Mouse (Mus musculus): ENCODE measurements around the gene Slc11a2. TPM values are rescaled to one million over a fixed set of nuclear protein-coding genes. Genes with fewer than 3 reads are reported as not detected.

The Slc11a2 gene
- total RNA-seq, 2 experiments from 2014 or later = 38.4 to 52.0 TPM

- intact Hi-C loops (cut with DNase I) = loop anchor here (5.0 to 10.0 kb wide), 2 partner anchors 36 to 133 kb away; partner anchors contain the start of gene Gm5475
- peak; percentile 71 for DNase-seq
- TF ChIP-seq CTCF (IDR thresholded peaks at IDR 0.05) = peak; percentile 68
- no peak overlapping the region for H3K27ac ChIP-seq
- no peak overlapping the region for H3K4me3 ChIP-seq
Measured at GRCm38 (mm10) chr15:100458055-100458454, 33.2 kb upstream of the Slc11a2 start.

- peak; percentile 78 for DNase-seq
- peak; percentile 98 for TF ChIP-seq CTCF (IDR thresholded peaks at IDR 0.05)
- Histone ChIP-seq H3K4me3 (peak overlapping the region; percentile 46), H3K27ac (peak overlapping the region; percentile 38; the same call in 1 of the 2 replicates)
- intact Hi-C loops (cut with DNase I) = loop anchor here (5.0 to 10.0 kb wide), 2 partner anchors 35 to 133 kb away; partner anchors contain the start of gene Gm5475
Measured at GRCm38 (mm10) chr15:100457340-100457739, 32.5 kb upstream of the Slc11a2 start.

- no peak for TF ChIP-seq CTCF (IDR thresholded peaks at IDR 0.05)
- peak; percentile 62 for DNase-seq
- H3K4me3 ChIP-seq = no peak overlapping the region
- peak overlapping the region; percentile 38; the same call in 1 of the 2 replicates for H3K27ac ChIP-seq
- intact Hi-C loops (cut with DNase I) = loop anchor here (5.0 to 10.0 kb wide), 2 partner anchors 34 to 132 kb away; partner anchors contain the start of gene Gm5475
Measured at GRCm38 (mm10) chr15:100456356-100456991, 31.6 kb upstream of the Slc11a2 start.

- H3K4me3 ChIP-seq = no peak overlapping the region
- intact Hi-C loops (cut with DNase I) = loop anchor here (10.0 kb wide), 1 partner anchor 128 kb away; no protein-coding TSS in a partner anchor
- H3K27ac ChIP-seq = no peak overlapping the region
- TF ChIP-seq CTCF (IDR thresholded peaks at IDR 0.05) = no peak
- no peak for DNase-seq
Measured at GRCm38 (mm10) chr15:100452486-100452885, 27.6 kb upstream of the Slc11a2 start.

GRCm38 (mm10) chr15:100451245-100451644, 26.4 kb upstream of the Slc11a2 start:
- peak overlapping the region; percentile 81 for H3K27ac ChIP-seq
- H3K4me3 ChIP-seq = peak overlapping the region; percentile 3; the same call in 1 of the 2 replicates
- no peak for TF ChIP-seq CTCF (IDR thresholded peaks at IDR 0.05)
- intact Hi-C loops (cut with DNase I) = loop anchor here (10.0 kb wide), 1 partner anchor 126 kb away; no protein-coding TSS in a partner anchor
- peak; percentile 87 for DNase-seq

GRCm38 (mm10) chr15:100449495-100449894, 24.6 kb upstream of the Slc11a2 start:
- Histone ChIP-seq H3K4me3 (no peak overlapping the region), H3K27ac (no peak overlapping the region)
- no peak for DNase-seq
- no peak for TF ChIP-seq CTCF (IDR thresholded peaks at IDR 0.05)
- intact Hi-C loops (cut with DNase I) = no loop called here

- DNase-seq = no peak
- H3K4me3 ChIP-seq = no peak overlapping the region
- H3K27ac ChIP-seq = no peak overlapping the region
- TF ChIP-seq CTCF (IDR thresholded peaks at IDR 0.05) = no peak
- intact Hi-C loops (cut with DNase I) = no loop called here
Measured at GRCm38 (mm10) chr15:100448572-100448971, 23.7 kb upstream of the Slc11a2 start.

GRCm38 (mm10) chr15:100446887-100447286, 22.0 kb upstream of the Slc11a2 start:
- intact Hi-C loops (cut with DNase I) = loop anchor here (1.0 kb wide), 1 partner anchor 40 kb away; no protein-coding TSS in a partner anchor
- Histone ChIP-seq H3K4me3 (no peak overlapping the region), H3K27ac (no peak overlapping the region)
- DNase-seq = no peak
- TF ChIP-seq CTCF (IDR thresholded peaks at IDR 0.05) = no peak

- no peak for TF ChIP-seq CTCF (IDR thresholded peaks at IDR 0.05)
- intact Hi-C loops (cut with DNase I) = no loop called here
- Histone ChIP-seq H3K4me3 (peak overlapping the region; percentile 70), H3K27ac (peak overlapping the region; percentile 88)
- DNase-seq = peak; percentile 89
Measured at GRCm38 (mm10) chr15:100443126-100443922, 18.5 kb upstream of the Slc11a2 start.

GRCm38 (mm10) chr15:100436518-100436917, 11.6 kb upstream of the Slc11a2 start:
- no peak for DNase-seq
- H3K4me3 ChIP-seq = no peak overlapping the region
- H3K27ac ChIP-seq = no peak overlapping the region
- no peak for TF ChIP-seq CTCF (IDR thresholded peaks at IDR 0.05)
- intact Hi-C loops (cut with DNase I) = no loop called here

GRCm38 (mm10) chr15:100436112-100436511, 11.2 kb upstream of the Slc11a2 start:
- intact Hi-C loops (cut with DNase I) = no loop called here

GRCm38 (mm10) chr15:100433234-100433633, 8.4 kb upstream of the Slc11a2 start:
- Histone ChIP-seq H3K27ac (no peak overlapping the region), H3K4me3 (no peak overlapping the region)
- TF ChIP-seq CTCF (IDR thresholded peaks at IDR 0.05) = no peak
- no peak for DNase-seq
- intact Hi-C loops (cut with DNase I) = no loop called here

More at GRCm38 (mm10) chr15:100436112-100436511, 11.2 kb upstream of the Slc11a2 start:
- DNase-seq = no peak
- Histone ChIP-seq H3K4me3 (no peak overlapping the region), H3K27ac (no peak overlapping the region)
- TF ChIP-seq CTCF (IDR thresholded peaks at IDR 0.05) = no peak

Data from gastrocnemius, adult 2 months (tissue).